Mouse (Mus musculus) MEL (cell line): ENCODE data around the gene Myl6b. TPM values are rescaled to one million over a fixed set of nuclear protein-coding genes. Genes with fewer than 3 reads are reported as not detected.

Source experiments
- DNase-seq: peaks from one replicate; pipeline ENCODE4 v3.0.0; 2011; ENCODE audit warnings: low read depth, low spot score
- H3K27ac ChIP-seq: 2 replicates; pipeline ENCODE4 v1.5.1; 2012; ENCODE audit warnings: low read depth, mild to moderate bottlenecking, control low read depth, low read length, moderate library complexity; ENCODE audit not compliant: control insufficient read depth
- H3K27me3 ChIP-seq, 2 experiments: fragments of 150-350 bp in 1 of 2; sonication (generic) in 1 of 2; 2 replicates each; pipeline ENCODE4 v1.6.1; 2012; ENCODE audit warnings: low read length in 2 of 2, mild to moderate bottlenecking in 2 of 2, improper control_type of control experiment in 1 of 2, moderate library complexity in 1 of 2; ENCODE audit not compliant: insufficient read depth in 2 of 2, control insufficient read depth in 1 of 2
- H3K36me3 ChIP-seq, 2 experiments: 2 replicates each; pipeline ENCODE4 v1.6.1; 2012 to 2014; ENCODE audit warnings: low read length in 2 of 2, improper control_type of control experiment in 1 of 2, inconsistent platforms in 1 of 2, mild to moderate bottlenecking in 1 of 2; ENCODE audit not compliant: insufficient read depth in 2 of 2, control insufficient read depth in 1 of 2
- H3K4me1 ChIP-seq, 2 experiments: fragments of 150-350 bp in 1 of 2; sonication (generic) in 1 of 2; 2 replicates each; pipeline ENCODE4 v1.6.1; 2012; ENCODE audit warnings: low read length in 2 of 2, improper control_type of control experiment in 1 of 2, mild to moderate bottlenecking in 1 of 2; ENCODE audit not compliant: insufficient read depth in 2 of 2, control insufficient read depth in 1 of 2
- H3K4me3 ChIP-seq, 2 experiments: fragments of 150-350 bp in 1 of 2; sonication (generic) in 1 of 2; 2 replicates each; pipeline ENCODE4 v1.5.1; 2012; ENCODE audit warnings: low read depth in 2 of 2, low read length in 2 of 2, mild to moderate bottlenecking in 2 of 2, moderate library complexity in 2 of 2, control low read depth in 1 of 2, improper control_type of control experiment in 1 of 2; ENCODE audit not compliant: control insufficient read depth in 1 of 2, insufficient read depth in 1 of 2
- H3K79me2 ChIP-seq: 2 replicates; pipeline ENCODE4 v1.6.1; 2012; ENCODE audit warnings: mild to moderate bottlenecking, low read length, moderate library complexity; ENCODE audit not compliant: control insufficient read depth, poor library complexity, insufficient read depth
- H3K9ac ChIP-seq: 2 replicates; pipeline ENCODE4 v1.6.1; 2012; ENCODE audit warnings: low read depth, mild to moderate bottlenecking, control low read depth, low read length, moderate library complexity; ENCODE audit not compliant: control insufficient read depth, poor library complexity, severe bottlenecking
- H3K9me3 ChIP-seq: fragments of 150-350 bp; sonication (generic); replicated peaks from 2 replicates; pipeline ENCODE4 v1.6.1; 2012; ENCODE audit warnings: mild to moderate bottlenecking, low read length, improper control_type of control experiment, moderate library complexity; ENCODE audit not compliant: insufficient read depth
- CHD2 ChIP-seq: IDR thresholded peaks from 2 replicates; pipeline ENCODE4 v1.6.1; 2011; ENCODE audit warnings: low read length, improper control_type of control experiment
- ETS1 ChIP-seq: IDR thresholded peaks from 2 replicates; pipeline ENCODE4 v1.6.1; 2012; ENCODE audit warnings: low read depth, mild to moderate bottlenecking, inconsistent platforms, low read length, improper control_type of control experiment, moderate library complexity
- MYB ChIP-seq: IDR thresholded peaks from 2 replicates; pipeline ENCODE4 v1.6.1; 2011; ENCODE audit warnings: mild to moderate bottlenecking, low read depth, low read length, improper control_type of control experiment
- POLR2A ChIP-seq, 2 experiments: IDR thresholded peaks; 2 replicates each; pipeline ENCODE4 v1.6.1; 2011 to 2012; ENCODE audit warnings: low read length in 2 of 2, mild to moderate bottlenecking in 2 of 2, control low read depth in 1 of 2, improper control_type of control experiment in 1 of 2, low read depth in 1 of 2, moderate library complexity in 1 of 2; ENCODE audit not compliant: control insufficient read depth in 1 of 2, insufficient read depth in 1 of 2, poor library complexity in 1 of 2
- POLR2AphosphoS5 ChIP-seq: IDR thresholded peaks from 2 replicates; pipeline ENCODE4 v1.6.1; 2012; ENCODE audit warnings: low read depth, borderline replicate concordance, mild to moderate bottlenecking, inconsistent platforms, low read length, moderate library complexity, mixed read lengths
- RCOR1 ChIP-seq: IDR thresholded peaks from 2 replicates; pipeline ENCODE4 v1.6.1; 2012; ENCODE audit warnings: low read depth, mild to moderate bottlenecking, inconsistent platforms, low read length, improper control_type of control experiment
- TCF12 ChIP-seq: IDR thresholded peaks from 2 replicates; pipeline ENCODE4 v1.6.1; 2014; ENCODE audit warnings: low read depth, mild to moderate bottlenecking, inconsistent platforms, low read length, improper control_type of control experiment, moderate library complexity
- USF2 ChIP-seq, 2 experiments: IDR thresholded peaks; 2 replicates each; pipeline ENCODE4 v1.6.1; 2011 to 2012; ENCODE audit warnings: improper control_type of control experiment in 2 of 2, low read length in 2 of 2, borderline replicate concordance in 1 of 2, inconsistent platforms in 1 of 2, low read depth in 1 of 2, mild to moderate bottlenecking in 1 of 2; ENCODE audit not compliant: insufficient read depth in 1 of 2
- ZC3H11A ChIP-seq: IDR thresholded peaks from 2 replicates; pipeline ENCODE4 v1.6.1; 2012; ENCODE audit warnings: low read depth, mild to moderate bottlenecking, inconsistent platforms, low read length, improper control_type of control experiment
- polyA plus RNA-seq, 2 experiments: library from polyadenylated mRNA; stranded (reverse) in 1 of 2; unstranded in 1 of 2; fragments of >175 nt in 1 of 2; fragments of >200 nt in 1 of 2; gene quantifications; 2 replicates each; pipeline versions ENCODE4 v1.2.1 to v1.2.4; 2012; ENCODE audit warnings: low replicate concordance in 2 of 2, low read depth in 1 of 2; ENCODE audit not compliant: insufficient read length in 2 of 2, insufficient read depth in 1 of 2, missing spikeins in 1 of 2
- total RNA-seq: library from RNA; depleted of rRNA; stranded (reverse); fragments of 300-350 nt; gene quantifications from 2 replicates; pipeline ENCODE4 v1.2.3, GENCODE M21; 2012

Gene Myl6b
- total and polyA plus RNA-seq, 3 experiments = 1.8 to 18.8 TPM; not detected in 1

DNA sequence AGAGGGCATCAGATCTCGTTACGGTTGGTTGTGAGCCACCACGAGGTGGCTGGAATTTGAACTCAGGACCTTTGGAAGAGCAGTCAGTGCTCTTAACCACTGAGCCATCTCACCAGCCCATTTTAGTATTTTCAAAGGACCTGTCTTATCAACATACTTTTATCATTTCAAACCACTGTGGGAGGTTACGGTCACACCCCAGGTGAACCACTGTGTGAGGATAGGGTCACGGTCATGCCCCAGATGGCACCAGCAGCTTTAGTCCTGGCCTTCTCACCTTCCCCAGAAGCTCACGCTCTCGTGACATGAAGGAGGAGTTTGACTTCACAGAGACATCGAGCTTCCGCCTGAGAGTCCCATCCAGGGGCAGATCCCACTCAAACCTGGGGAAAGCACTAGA lies 12.7 kb upstream of the Myl6b start:
- Histone ChIP-seq H3K4me3 (no peak overlapping the region), H3K9me3 (no peaks in the 10 kb centered on the region), H3K36me3 (no peaks in the 10 kb centered on the region; a peak in 1 of 4 replicates), H3K27me3 (no peaks in the 10 kb centered on the region), H3K4me1 (no peaks in the 10 kb centered on the region), H3K79me2 (no peaks in the 10 kb centered on the region), H3K27ac (no peak overlapping the region), H3K9ac (no peak overlapping the region)
- no peak for DNase-seq
- TF ChIP-seq TCF12 = no peak
- TF ChIP-seq POLR2AphosphoS5 = no peak
- no peak for TF ChIP-seq MYB
- TF ChIP-seq ETS1 = no peak
- TF ChIP-seq POLR2A (IDR thresholded peaks at IDR 0.05; ENCODE audit: control insufficient read depth in 1 of 2, insufficient read depth in 1 of 2, low read depth in 1 of 2, low read length in 2 of 2, poor library complexity in 1 of 2) = no peak

DNA sequence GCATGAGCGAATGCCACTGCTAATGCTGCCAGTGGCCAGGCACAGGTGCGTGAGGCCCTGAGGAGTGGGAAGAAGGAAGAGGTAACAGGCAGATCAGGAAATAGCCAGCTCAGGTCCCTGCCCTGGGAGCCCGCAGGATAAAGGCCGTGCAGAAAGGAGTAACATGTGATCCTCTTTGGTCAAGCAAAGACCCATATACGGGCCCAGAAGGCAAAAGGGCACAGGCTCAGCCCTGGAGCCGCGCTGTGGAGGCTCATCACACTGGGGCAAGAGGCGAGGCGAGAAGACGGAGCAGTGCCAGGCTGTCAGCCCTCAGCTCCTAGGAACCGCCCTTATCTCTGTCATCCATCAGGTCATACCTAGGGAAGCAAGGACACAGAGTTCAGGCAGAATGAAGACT lies 11.8 kb upstream of the Myl6b start:
- Histone ChIP-seq H3K36me3 (peaks cover 0 to 3% of the 10 kb centered on the region in 2 experiments; a peak in 2 of 4 replicates), H3K9me3 (no peaks in the 10 kb centered on the region), H3K9ac (no peak overlapping the region), H3K4me1 (peaks cover 0 to 4% of the 10 kb centered on the region in 2 experiments; a peak in 2 of 4 replicates), H3K79me2 (no peaks in the 10 kb centered on the region)
- no peak for TF ChIP-seq CHD2
- no peak for TF ChIP-seq ZC3H11A
- TF ChIP-seq, all 39 proteins: peak for 0
- Histone ChIP-seq H3K27ac (no peak overlapping the region), H3K27me3 (no peaks in the 10 kb centered on the region), H3K4me3 (no peak overlapping the region)
- no peak for DNase-seq

- H3K4me3 ChIP-seq = no peak overlapping the region
- H3K4me1 ChIP-seq = peaks cover 4 to 9% of the 10 kb centered on the region in 2 experiments
- TF ChIP-seq RCOR1 = no peak
- H3K36me3 ChIP-seq = peaks cover 0 to 8% of the 10 kb centered on the region in 2 experiments; a peak in 2 of 4 replicates
- no peak overlapping the region for H3K27ac ChIP-seq
- DNase-seq = no peak
- H3K9me3 ChIP-seq = no peaks in the 10 kb centered on the region
- H3K27me3 ChIP-seq = no peaks in the 10 kb centered on the region
- H3K9ac ChIP-seq = no peak overlapping the region
- H3K79me2 ChIP-seq = no peaks in the 10 kb centered on the region
Measured at GRCm38 (mm10) chr10:128509831-128510230, 11.3 kb upstream of the Myl6b start.

GRCm38 (mm10) chr10:128509203-128509602 lies 10.7 kb upstream of the Myl6b start:
- H3K27ac ChIP-seq = no peak overlapping the region
- H3K79me2 ChIP-seq = no peaks in the 10 kb centered on the region
- no peak for DNase-seq
- peaks cover 0 to 12% of the 10 kb centered on the region in 2 experiments; a peak in 2 of 4 replicates for H3K36me3 ChIP-seq
- no peak overlapping the region for H3K4me3 ChIP-seq
- H3K27me3 ChIP-seq = no peaks in the 10 kb centered on the region
- TF ChIP-seq USF2 (IDR thresholded peaks at IDR 0.05; ENCODE audit: borderline replicate concordance in 1 of 2, insufficient read depth in 1 of 2, low read depth in 1 of 2, low read length in 2 of 2) = no peak
- H3K4me1 ChIP-seq = peaks cover 8 to 15% of the 10 kb centered on the region in 2 experiments
- H3K9me3 ChIP-seq = no peaks in the 10 kb centered on the region
- H3K9ac ChIP-seq = no peak overlapping the region
